Mouse (Mus musculus) ES-Bruce4 (cell line): ENCODE results near the gene Slc39a1. TPM values are rescaled to one million over a fixed set of nuclear protein-coding genes. Genes with fewer than 3 reads are reported as not detected.

Source experiments
- H3K27ac ChIP-seq: 2 replicates; pipeline ENCODE4 v1.5.1; 2012; ENCODE audit warnings: low read length, inconsistent platforms; ENCODE audit not compliant: insufficient read depth
- H3K27me3 ChIP-seq: 2 replicates; pipeline ENCODE4 v1.6.1; 2012; ENCODE audit warnings: mild to moderate bottlenecking, low read length, inconsistent platforms; ENCODE audit not compliant: control insufficient read depth, poor library complexity, insufficient read depth, severe bottlenecking
- H3K36me3 ChIP-seq: 2 replicates; pipeline ENCODE4 v1.6.1; 2012; ENCODE audit warnings: inconsistent platforms, mild to moderate bottlenecking, low read length, moderate library complexity; ENCODE audit not compliant: control insufficient read depth, poor library complexity, insufficient read depth, severe bottlenecking
- H3K4me1 ChIP-seq: one replicate; pipeline ENCODE4 v1.8.1; 2011; ENCODE audit warnings: low read length; ENCODE audit not compliant: control insufficient read depth, insufficient read depth
- H3K4me3 ChIP-seq: 2 replicates; pipeline ENCODE4 v1.5.1; 2011; ENCODE audit warnings: low read depth, mild to moderate bottlenecking, low read length
- H3K9ac ChIP-seq: 2 replicates; pipeline ENCODE4 v1.6.1; 2012; ENCODE audit warnings: low read depth, mild to moderate bottlenecking, inconsistent platforms; ENCODE audit not compliant: poor library complexity, severe bottlenecking
- H3K9me3 ChIP-seq: replicated peaks from 2 replicates; pipeline ENCODE4 v1.6.1; 2012; ENCODE audit warnings: mild to moderate bottlenecking, low read length, inconsistent platforms; ENCODE audit not compliant: control insufficient read depth, poor library complexity, insufficient read depth, severe bottlenecking
- CTCF ChIP-seq: IDR thresholded peaks from one replicate; pipeline ENCODE4 v1.8.1; 2011; ENCODE audit warnings: low read depth, low read length
- EP300 ChIP-seq: IDR thresholded peaks from 2 replicates; pipeline ENCODE4 v1.6.1; 2011; ENCODE audit warnings: low read depth, low read length; ENCODE audit not compliant: insufficient read depth
- POLR2A ChIP-seq: IDR thresholded peaks from one replicate; pipeline ENCODE4 v1.8.1; 2011; ENCODE audit warnings: low read length; ENCODE audit not compliant: insufficient read depth
- polyA plus RNA-seq: library from polyadenylated mRNA; stranded (reverse); fragments of >200 nt; gene quantifications from 2 replicates; pipeline ENCODE4 v1.2.4, GENCODE M21; 2011; ENCODE audit warnings: low read depth; ENCODE audit not compliant: missing spikeins, insufficient read depth, insufficient read length

The Slc39a1 gene
- polyA plus RNA-seq, 1 experiment: 62.4 TPM

DNA sequence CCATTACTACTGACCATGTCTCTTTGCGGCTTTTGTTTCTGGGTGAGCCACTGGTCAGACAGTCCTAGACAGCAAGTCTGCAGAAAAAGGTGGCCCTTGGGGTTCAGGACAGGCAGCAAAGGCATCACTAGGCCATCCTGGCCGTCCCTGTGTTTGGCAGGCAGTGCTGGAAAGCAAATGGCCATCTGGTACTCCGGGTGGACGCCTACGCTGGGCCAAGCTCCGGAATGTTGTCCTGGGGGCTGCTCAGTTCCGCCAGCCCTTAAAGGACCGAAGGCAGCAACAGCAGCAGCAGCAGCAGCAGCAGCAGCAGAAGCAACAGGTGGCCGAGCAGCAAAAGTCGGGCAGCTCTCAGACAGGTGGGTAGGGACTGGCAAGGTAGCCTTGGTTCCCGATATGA is 27.3 kb downstream of the Slc39a1 start:
- H3K36me3 ChIP-seq: peaks cover 4% of the 10 kb centered on the region; the same call in 1 of the 2 replicates
- TF ChIP-seq POLR2A (no peak), EP300 (no peak), CTCF (no peak)
- no peak overlapping the region for H3K9ac ChIP-seq
- H3K27me3 ChIP-seq: no peaks in the 10 kb centered on the region
- no peak overlapping the region for H3K4me3 ChIP-seq
- no peaks in the 10 kb centered on the region for H3K4me1 ChIP-seq
- no peak overlapping the region for H3K27ac ChIP-seq
- H3K9me3 ChIP-seq: no peaks in the 10 kb centered on the region

DNA sequence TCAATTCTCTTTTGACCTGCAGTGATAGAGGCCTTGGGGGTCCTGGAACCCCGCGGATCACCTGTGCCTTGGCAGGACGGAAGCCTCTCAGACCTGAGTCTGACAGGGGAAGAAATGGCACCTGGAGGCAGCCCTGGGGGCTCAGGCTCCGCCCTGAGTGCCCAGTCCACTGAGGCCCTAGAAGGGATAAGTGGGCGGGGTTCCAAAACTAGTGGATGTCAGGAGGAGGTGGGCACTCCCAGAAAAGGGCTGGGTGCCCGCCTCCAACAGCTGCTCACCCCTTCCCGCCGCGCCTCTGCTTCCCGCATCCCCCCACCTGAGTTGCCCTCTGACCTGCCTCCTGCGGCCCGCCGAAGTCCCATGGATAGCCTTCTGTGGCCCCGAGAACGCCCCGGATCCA is 28.9 kb downstream of the Slc39a1 start:
- Histone ChIP-seq H3K36me3 (peaks cover 4% of the 10 kb centered on the region; the same call in 1 of the 2 replicates), H3K9me3 (no peaks in the 10 kb centered on the region), H3K4me1 (no peaks in the 10 kb centered on the region), H3K27ac (no peak overlapping the region), H3K4me3 (0 out of 2 replicates have a peak overlapping the region, but pooled peaks have one; percentile 13), H3K27me3 (no peaks in the 10 kb centered on the region), H3K9ac (peak overlapping the region; percentile 27; the same call in 1 of the 2 replicates)
- TF ChIP-seq CTCF: no peak

DNA sequence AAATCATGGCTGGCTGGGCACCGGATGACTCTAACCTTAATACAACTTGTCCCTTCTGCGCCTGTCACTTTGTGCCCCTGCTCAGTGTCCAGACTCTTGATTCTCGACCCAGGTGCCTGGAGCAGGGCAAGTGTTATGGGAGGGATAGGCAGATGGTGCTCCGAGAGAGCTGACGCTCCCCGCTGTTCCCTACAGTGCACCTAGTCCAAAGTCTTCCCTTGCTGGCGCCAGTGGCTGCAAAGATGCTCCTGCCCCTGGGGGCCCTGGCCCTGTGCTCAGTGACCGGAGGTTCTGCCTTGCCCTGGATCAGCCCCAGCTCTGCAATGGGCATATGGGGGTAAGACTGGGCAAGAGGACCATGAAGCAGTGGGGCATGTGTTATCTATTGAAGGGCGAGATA is 29.8 kb downstream of the Slc39a1 start:
- peaks cover 4% of the 10 kb centered on the region; the same call in 1 of the 2 replicates for H3K36me3 ChIP-seq
- no peaks in the 10 kb centered on the region for H3K4me1 ChIP-seq
- no peaks in the 10 kb centered on the region for H3K9me3 ChIP-seq
- TF ChIP-seq EP300 (no peak), CTCF (no peak)
- H3K27me3 ChIP-seq: no peaks in the 10 kb centered on the region
- H3K4me3 ChIP-seq: no peak overlapping the region
- no peak overlapping the region for H3K27ac ChIP-seq
- no peak overlapping the region for H3K9ac ChIP-seq

DNA sequence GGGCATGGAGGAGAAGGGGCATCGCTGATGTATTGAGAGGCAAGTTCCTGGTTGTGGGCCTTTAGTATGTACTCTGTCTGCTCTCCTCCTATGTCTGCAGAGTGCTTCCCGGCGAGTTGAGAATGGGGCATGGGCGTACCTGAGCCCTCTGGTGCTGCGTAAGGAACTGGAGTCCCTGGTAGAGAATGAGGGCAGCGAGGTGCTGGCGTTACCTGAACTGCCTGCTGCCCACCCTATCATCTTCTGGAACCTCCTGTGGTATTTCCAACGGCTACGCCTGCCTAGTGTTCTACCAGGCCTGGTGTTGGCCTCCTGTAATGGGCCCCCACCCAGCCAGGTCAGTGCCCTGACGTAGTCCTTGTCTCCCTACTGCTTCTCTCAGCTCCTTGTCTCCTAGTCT is 30.2 kb downstream of the Slc39a1 start:
- Histone ChIP-seq H3K27me3 (no peaks in the 10 kb centered on the region), H3K4me1 (no peaks in the 10 kb centered on the region), H3K9ac (no peak overlapping the region), H3K9me3 (no peaks in the 10 kb centered on the region), H3K27ac (no peak overlapping the region), H3K4me3 (no peak overlapping the region), H3K36me3 (peaks cover 4% of the 10 kb centered on the region; the same call in 1 of the 2 replicates)
- TF ChIP-seq POLR2A (no peak), CTCF (no peak), EP300 (no peak)

DNA sequence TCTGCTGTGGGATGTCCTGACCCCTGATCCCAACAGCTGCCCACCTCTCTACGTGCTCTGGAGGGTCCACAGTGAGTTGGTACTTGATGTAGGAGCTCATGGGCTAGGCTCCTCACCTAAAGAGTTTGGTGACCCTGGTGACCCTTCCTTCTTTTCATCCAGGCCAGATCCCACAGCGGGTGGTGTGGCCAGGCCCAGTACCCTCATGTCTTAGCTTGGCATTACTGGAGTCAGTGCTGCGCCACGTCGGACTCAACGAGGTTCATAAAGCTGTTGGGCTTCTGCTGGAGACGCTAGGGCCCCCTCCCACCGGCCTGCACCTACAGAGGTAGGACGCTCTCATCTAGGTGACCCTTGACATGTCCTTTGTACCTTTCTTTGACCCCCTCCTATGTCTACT is 31.2 kb downstream of the Slc39a1 start:
- peaks cover 4% of the 10 kb centered on the region; the same call in 1 of the 2 replicates for H3K36me3 ChIP-seq
- H3K4me1 ChIP-seq: no peaks in the 10 kb centered on the region
- H3K27ac ChIP-seq: no peak overlapping the region
- no peak overlapping the region for H3K4me3 ChIP-seq
- TF ChIP-seq POLR2A: no peak
- TF ChIP-seq EP300: no peak
- no peak for TF ChIP-seq CTCF
- H3K9me3 ChIP-seq: no peaks in the 10 kb centered on the region
- H3K27me3 ChIP-seq: no peaks in the 10 kb centered on the region
- no peak overlapping the region for H3K9ac ChIP-seq

DNA sequence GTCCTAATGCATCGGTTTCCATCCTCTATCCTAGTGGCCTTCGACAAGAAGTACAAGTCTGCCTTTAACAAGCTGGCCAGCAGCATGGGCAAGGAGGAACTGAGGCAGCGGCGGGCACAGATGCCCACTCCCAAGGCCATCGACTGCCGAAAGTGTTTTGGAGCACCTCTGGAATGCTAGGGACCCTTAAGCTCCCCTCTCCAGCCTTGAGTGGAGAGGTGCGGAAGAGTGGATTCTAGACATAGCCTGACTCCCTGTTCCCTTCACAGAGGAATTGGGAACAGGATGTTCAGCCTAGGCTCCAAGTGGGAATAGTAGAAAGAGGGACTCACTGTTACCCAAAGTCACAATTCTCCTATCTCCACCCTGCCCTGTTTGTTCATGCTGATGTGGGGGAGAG is 31.8 kb downstream of the Slc39a1 start:
- Histone ChIP-seq H3K36me3 (peaks cover 4% of the 10 kb centered on the region; the same call in 1 of the 2 replicates), H3K4me1 (no peaks in the 10 kb centered on the region)

More for the DNA sequence above, 31.8 kb downstream of the Slc39a1 start:
- no peak overlapping the region for H3K9ac ChIP-seq
- no peak overlapping the region for H3K4me3 ChIP-seq
- no peaks in the 10 kb centered on the region for H3K27me3 ChIP-seq
- H3K27ac ChIP-seq: no peak overlapping the region
- TF ChIP-seq CTCF: no peak
- no peak for TF ChIP-seq POLR2A
- no peak for TF ChIP-seq EP300
- H3K9me3 ChIP-seq: no peaks in the 10 kb centered on the region
